Mouse (Mus musculus): ENCODE results near the gene Pilra.

DNA sequence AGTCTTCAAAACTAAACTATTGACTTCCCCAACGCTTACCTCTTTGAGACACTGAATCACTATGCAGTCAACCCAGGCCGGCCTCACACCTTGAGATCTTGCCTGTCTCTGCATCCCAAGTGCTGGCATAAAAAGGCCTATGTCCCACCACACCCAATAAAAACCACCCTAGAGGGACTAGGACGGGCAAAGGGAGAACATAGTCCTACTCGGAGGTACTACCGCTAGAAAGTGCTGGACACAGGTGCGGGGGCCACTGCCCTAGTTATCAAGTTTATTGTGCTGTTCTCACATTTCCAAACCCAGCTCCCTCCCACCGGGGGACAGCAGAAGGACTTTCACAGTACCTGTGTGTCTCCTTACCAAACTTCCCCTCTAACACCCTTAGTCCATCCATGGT is 54.4 kb downstream of the Pilra start:
- TF ChIP-seq EP300 (IDR thresholded peaks at IDR 0.05; ENCODE audit: low read depth) (no peak), CTCF (IDR thresholded peaks at IDR 0.05; ENCODE audit: low read depth) (no peak)
